Mouse (Mus musculus) intestine, embryonic 15.5 days (tissue): ENCODE data around the gene Dennd1b. TPM values are rescaled to one million over a fixed set of nuclear protein-coding genes. Genes with fewer than 3 reads are reported as not detected.

Experiments used
- ATAC-seq: fragments of 200-750 bp; cut with Nextera tagmentation; 2 replicates; pipeline ENCODE4 v1.8.0; 2017; ENCODE audit warnings: moderate TSS enrichment, moderate library complexity
- H3K27ac ChIP-seq: fragments of 300-500 bp; sonication (generic); 2 replicates; pipeline ENCODE4 v1.5.1; 2015; ENCODE audit warnings: mild to moderate bottlenecking, inconsistent platforms
- H3K27me3 ChIP-seq: fragments of 300-500 bp; sonication (generic); replicated peaks from 2 replicates; pipeline ENCODE4 v1.6.1; 2015; ENCODE audit warnings: inconsistent platforms
- H3K36me3 ChIP-seq: fragments of 300-500 bp; sonication (generic); 2 replicates; pipeline ENCODE4 v1.6.1; 2015; ENCODE audit warnings: inconsistent platforms
- H3K4me1 ChIP-seq: fragments of 300-500 bp; sonication (generic); replicated peaks from 2 replicates; pipeline ENCODE4 v1.6.1; 2015; ENCODE audit warnings: inconsistent platforms
- H3K4me2 ChIP-seq: fragments of 300-500 bp; sonication (generic); replicated peaks from 2 replicates; pipeline ENCODE4 v1.6.1; 2015; ENCODE audit warnings: mild to moderate bottlenecking, inconsistent platforms
- H3K4me3 ChIP-seq: fragments of 300-500 bp; sonication (generic); replicated peaks from 2 replicates; pipeline ENCODE4 v1.5.1; 2015; ENCODE audit warnings: inconsistent platforms
- H3K9ac ChIP-seq: fragments of 300-500 bp; sonication (generic); 2 replicates; pipeline ENCODE4 v1.6.1; 2015; ENCODE audit warnings: inconsistent platforms
- H3K9me3 ChIP-seq: fragments of 300-500 bp; sonication (generic); 2 replicates; pipeline ENCODE4 v1.6.1; 2016; ENCODE audit warnings: inconsistent platforms
- WGBS: fragments of 180-500 bp; shearing (Covaris S2); methylation state at CpG from one replicate; pipeline ENCODE4 v1.1.7; 2015; 5-methylcytosine and 5-hydroxymethylcytosine counted together
- polyA plus RNA-seq: library from polyadenylated mRNA; unstranded; fragments of >200 nt; fragmentation: Nextera tagmentation; extraction: Ambion mirVana; gene quantifications from 2 replicates; pipeline ENCODE4 v1.2.1, GENCODE M21; 2015

Dennd1b gene
- polyA plus RNA-seq, 1 experiment from 2014 or later = 9.0 TPM

DNA sequence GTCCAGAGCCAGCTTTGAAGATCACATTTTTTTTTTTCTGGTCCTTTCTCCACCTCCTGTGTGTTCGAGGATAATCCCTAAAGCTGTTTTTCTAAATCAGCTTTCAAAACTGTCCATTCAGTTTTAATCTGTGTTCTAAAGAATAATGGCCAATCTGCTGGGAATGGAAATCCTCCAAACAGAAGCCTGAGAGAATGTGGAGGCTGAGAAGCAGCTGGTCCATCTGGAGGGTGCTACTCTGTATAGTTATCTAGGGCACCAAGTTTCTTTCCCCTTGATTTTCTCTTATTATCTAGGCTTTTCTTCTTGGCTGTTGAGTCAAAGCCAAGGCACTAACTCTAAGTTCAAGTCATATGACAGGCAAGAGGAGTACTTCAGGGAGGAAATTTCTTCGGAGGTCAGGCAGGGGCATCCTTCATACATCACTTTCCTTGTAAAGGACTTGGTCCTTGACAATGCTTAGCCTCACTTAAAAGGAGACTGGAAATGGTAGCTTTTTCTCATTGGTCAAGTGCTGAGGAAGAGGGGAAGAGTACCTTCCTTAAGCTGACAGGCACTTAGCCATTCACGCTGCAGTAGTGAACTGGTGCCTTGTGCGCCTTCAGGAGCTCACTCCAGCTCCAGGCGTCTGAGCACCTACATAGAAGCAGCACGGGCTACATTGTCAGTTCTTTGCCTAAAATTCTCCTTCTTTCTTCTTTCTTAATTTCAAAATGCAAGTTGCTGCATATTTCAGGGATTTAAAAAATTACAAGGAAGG, 32.6 kb downstream of the Dennd1b start:
- Histone ChIP-seq H3K9me3 (no peaks in the 10 kb centered on the region), H3K4me3 (no peak overlapping the region), H3K4me1 (peaks cover 2% of the 10 kb centered on the region; the same call in 1 of the 2 replicates), H3K9ac (no peak overlapping the region), H3K4me2 (no peak overlapping the region), H3K27ac (no peak overlapping the region), H3K27me3 (no peaks in the 10 kb centered on the region), H3K36me3 (no peaks in the 10 kb centered on the region)
- WGBS = 87% methylated on average over 6 of the region's 6 CpGs
- ATAC-seq = no peak

DNA sequence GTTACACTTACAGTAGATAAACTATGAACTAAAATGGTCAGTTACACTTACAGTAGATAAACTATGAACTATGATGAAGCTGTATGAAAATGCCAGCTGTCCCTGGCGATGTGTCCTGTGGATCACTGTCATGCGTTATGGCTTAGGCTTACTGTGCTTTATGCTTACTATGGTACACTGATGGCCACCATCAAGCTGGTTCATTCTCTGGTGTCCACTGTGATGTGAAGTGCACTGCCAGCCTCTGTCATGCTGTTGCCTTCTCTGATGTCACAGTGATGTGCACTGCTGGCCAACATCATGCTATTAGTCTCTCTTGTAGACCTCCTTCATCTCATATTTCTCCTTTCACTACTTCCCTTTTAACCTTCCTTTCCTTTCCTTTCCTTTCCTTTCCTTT, 33.4 kb downstream of the Dennd1b start:
- 85% methylated on average over 2 of the region's 2 CpGs for WGBS
- no peaks in the 10 kb centered on the region for H3K27me3 ChIP-seq
- H3K4me3 ChIP-seq = no peak overlapping the region
- H3K9me3 ChIP-seq = no peaks in the 10 kb centered on the region
- H3K4me2 ChIP-seq = no peak overlapping the region
- no peaks in the 10 kb centered on the region for H3K36me3 ChIP-seq
- no peak for ATAC-seq
- H3K4me1 ChIP-seq = peaks cover 2% of the 10 kb centered on the region; the same call in 1 of the 2 replicates
- H3K27ac ChIP-seq = no peak overlapping the region
- no peak overlapping the region for H3K9ac ChIP-seq

DNA sequence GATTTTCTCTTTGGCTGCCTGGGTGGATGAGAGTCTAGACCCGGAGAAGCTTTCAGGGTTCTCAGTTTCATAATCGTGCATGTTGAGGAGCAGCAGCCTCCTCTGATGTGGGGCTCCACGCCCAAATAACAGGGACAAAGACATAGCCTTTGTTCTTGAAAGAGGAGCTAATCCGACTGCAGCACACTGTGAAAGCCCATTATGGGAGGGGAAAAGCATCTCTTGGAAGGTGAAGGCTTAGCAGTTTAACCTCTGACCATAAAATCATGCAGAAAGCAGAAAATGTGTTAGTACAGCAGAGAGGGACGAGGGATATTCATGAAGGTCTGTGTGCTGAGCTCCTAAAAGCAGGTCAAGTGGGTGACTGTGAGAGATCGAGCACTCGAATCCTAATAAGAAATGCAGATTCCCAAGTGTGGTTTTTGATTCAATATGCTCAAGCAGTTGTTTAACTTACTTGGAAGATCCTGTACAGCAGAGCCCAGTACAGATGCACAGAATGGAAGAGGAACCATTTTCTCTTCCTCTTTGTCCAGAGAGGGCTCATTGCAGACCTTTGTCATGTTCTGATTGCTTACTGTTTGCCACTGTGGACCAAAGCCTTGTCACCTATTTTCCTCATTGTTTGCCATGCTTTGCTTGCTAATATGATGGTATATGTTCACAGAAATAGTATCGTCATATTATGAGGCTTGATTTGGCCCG, 37.6 kb downstream of the Dennd1b start:
- Histone ChIP-seq H3K9me3 (no peaks in the 10 kb centered on the region), H3K4me3 (no peak overlapping the region), H3K9ac (no peak overlapping the region), H3K4me1 (0 out of 2 replicates have a peak, but pooled peaks cover 2% of the 10 kb centered on the region), H3K27me3 (no peaks in the 10 kb centered on the region), H3K36me3 (no peaks in the 10 kb centered on the region), H3K4me2 (no peak overlapping the region), H3K27ac (no peak overlapping the region)
- WGBS = 68% methylated on average over 9 of the region's 9 CpGs
- no peak for ATAC-seq

DNA sequence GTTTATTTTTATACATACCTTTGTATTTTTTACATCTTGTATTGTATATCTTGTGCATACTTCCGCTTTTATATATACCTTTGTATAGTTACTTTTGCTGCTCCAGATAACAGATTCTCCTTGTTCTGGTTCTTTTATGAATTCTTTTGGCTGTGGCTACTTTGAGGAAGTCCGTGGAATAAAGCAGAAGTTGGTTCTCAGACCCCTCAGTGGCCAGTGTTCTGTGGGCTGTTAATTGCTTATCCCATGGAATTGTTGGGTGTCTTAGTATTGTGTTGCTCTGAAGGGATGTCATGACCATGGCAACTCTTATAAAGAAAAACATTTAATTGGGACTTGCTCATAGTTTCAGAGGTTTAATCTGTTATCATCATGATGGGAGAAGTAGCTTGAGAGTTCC, 40.3 kb downstream of the Dennd1b start:
- Histone ChIP-seq H3K9ac (no peak overlapping the region), H3K27me3 (no peaks in the 10 kb centered on the region), H3K27ac (no peak overlapping the region), H3K36me3 (no peaks in the 10 kb centered on the region), H3K4me1 (0 out of 2 replicates have a peak, but pooled peaks cover 2% of the 10 kb centered on the region), H3K9me3 (no peaks in the 10 kb centered on the region), H3K4me2 (no peak overlapping the region), H3K4me3 (no peak overlapping the region)
- WGBS = 88% methylated on average over 2 of the region's 2 CpGs
- ATAC-seq = no peak

DNA sequence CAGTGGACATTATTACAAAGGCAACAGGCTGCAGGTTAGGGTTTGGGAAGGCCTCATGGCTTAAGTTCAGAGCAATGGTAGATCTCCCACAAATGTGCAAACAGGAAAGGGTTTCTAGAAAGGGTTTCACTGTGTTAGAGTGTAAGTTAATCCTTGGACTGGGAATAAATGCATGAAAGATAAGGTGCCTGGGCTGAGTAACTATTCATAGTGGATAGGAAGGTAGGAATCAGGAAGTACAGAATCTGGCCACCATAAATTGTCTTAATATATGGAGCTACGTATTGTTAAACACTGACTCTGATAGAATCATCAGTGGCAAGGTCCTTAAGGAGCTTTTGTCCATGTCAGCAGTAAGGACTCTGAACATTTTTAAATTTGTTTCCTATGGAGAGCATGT, 42.8 kb downstream of the Dennd1b start:
- H3K9me3 ChIP-seq = no peaks in the 10 kb centered on the region
- no peaks in the 10 kb centered on the region for H3K27me3 ChIP-seq
- H3K4me1 ChIP-seq = no peaks in the 10 kb centered on the region
- peak; percentile 84 for ATAC-seq
- H3K4me3 ChIP-seq = no peak overlapping the region
- H3K27ac ChIP-seq = no peak overlapping the region
- H3K36me3 ChIP-seq = no peaks in the 10 kb centered on the region
- 61% methylated on average over 1 of the region's 1 CpGs for WGBS
- no peak overlapping the region for H3K4me2 ChIP-seq
- H3K9ac ChIP-seq = no peak overlapping the region

DNA sequence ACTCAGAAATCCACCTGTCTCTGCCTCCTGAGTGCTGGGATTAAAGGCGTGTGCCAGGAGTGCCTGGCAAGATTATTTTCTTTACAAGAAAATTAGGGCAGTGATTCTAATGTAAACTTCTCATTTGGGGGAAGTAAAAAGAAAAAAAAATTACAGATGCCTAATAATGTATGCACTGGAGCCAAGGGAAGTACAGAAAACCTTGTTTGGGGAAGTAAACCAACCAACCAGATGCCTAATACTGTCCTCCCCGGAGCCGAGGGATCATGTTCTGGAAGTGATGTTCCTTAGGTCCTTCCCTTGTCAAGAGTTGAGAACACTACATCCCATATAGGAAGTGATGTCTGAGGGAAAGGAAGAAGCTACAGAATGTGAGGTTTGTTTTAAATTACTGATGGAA, 44.2 kb downstream of the Dennd1b start:
- Histone ChIP-seq H3K9ac (no peak overlapping the region), H3K36me3 (no peaks in the 10 kb centered on the region), H3K9me3 (no peaks in the 10 kb centered on the region), H3K27ac (no peak overlapping the region), H3K4me2 (no peak overlapping the region), H3K27me3 (no peaks in the 10 kb centered on the region), H3K4me3 (no peak overlapping the region), H3K4me1 (no peaks in the 10 kb centered on the region)
- no peak for ATAC-seq
- 87% methylated on average over 3 of the region's 3 CpGs for WGBS

DNA sequence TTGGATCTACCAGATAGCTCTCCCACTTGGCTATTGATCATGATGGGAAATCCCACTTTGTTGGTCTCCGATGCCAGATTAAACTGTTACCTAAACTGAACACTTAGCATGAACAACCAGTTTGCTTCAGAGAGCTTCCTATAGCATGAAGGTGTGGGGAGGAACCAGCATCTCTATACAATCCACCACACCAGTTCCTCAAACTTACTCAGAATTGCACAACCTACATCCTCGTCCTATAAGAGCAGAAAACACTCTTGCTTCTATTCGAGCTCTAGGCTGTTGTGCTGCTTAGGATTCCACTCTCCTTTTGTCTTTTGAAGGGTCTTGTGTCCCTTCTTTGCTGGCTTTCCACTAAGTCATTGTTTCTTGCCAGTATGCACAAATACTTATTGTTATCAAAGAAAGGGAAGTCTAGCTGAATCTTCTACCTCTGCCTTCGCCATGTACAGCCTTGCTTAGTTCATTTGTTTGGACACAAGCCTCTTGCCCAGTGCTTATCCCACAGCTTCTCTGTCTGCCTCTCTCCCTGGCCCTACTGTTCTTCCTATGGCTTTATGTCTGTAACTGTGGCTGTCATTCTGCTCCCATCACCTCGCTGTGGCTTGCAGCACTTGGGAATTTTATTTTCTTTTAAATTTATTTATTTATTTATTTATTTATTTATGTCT, 52.0 kb downstream of the Dennd1b start:
- H3K9me3 ChIP-seq = no peaks in the 10 kb centered on the region
- H3K4me1 ChIP-seq = no peaks in the 10 kb centered on the region
- no peaks in the 10 kb centered on the region for H3K36me3 ChIP-seq
- H3K4me2 ChIP-seq = no peak overlapping the region
- no peak overlapping the region for H3K4me3 ChIP-seq
- H3K27ac ChIP-seq = no peak overlapping the region
- WGBS = 84% methylated on average over 5 of the region's 5 CpGs
- no peak overlapping the region for H3K9ac ChIP-seq
- no peak for ATAC-seq
- H3K27me3 ChIP-seq = no peaks in the 10 kb centered on the region

DNA sequence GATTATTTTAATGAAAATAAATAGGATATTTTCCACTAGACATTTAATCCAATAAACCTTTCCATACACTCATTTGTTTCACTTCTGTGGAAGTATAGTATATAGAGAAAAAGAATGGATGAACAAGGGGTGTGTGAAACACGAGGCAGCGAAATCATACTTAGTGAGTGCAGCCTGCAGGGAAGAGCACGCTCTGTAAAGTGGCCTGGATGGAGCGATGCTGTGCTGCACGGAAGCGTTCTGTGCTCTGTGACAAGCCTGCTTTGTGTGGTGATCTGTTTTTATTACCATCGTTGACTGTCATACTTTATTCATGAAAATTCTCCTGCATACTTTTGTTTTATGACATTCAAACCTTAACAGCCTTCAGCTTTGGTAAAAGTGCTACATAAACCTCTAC, 58.1 kb downstream of the Dennd1b start:
- Histone ChIP-seq H3K27ac (no peak overlapping the region), H3K27me3 (no peaks in the 10 kb centered on the region), H3K4me3 (no peak overlapping the region), H3K36me3 (no peaks in the 10 kb centered on the region), H3K9ac (no peak overlapping the region), H3K4me1 (no peaks in the 10 kb centered on the region), H3K4me2 (no peak overlapping the region), H3K9me3 (no peaks in the 10 kb centered on the region)
- 37% methylated on average over 7 of the region's 7 CpGs for WGBS
- peak; percentile 47; the same call in 1 of the 2 replicates for ATAC-seq

DNA sequence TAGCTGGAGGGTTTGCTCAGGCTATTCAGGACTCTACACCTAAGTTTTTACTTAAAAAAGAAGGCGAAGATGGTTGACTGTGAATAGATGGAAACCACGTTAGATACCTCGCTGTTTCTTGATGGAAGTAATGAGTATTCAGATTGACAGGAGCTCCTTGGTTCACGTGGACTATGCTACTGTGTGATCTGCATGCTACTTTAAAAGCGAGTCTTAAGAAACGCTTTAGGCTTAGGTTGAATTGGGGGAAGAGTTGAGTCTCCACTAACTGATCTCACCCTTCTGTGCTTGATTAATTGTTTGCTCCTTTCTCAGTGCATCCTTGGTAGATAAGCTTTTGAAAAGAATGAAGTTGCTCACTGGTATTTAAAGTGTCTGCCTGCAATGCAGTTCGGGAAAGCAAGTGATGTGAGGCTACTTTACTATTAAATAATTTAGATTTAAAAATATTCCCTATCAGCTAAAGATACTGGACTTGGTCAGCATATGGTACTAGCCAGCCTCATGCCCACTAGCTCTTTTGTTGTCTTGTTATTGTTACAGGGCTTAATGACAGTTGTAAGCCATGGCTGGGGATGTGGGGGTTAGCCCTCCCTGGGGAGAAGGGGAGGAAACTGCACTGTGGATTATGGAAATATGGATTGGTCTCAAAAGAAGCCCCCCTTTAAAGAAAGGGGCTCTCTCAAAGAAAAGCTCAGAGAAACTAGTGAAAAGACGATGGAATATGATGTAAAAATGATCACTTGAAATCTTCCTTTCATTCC, 62.8 kb downstream of the Dennd1b start:
- Histone ChIP-seq H3K36me3 (no peaks in the 10 kb centered on the region), H3K9ac (no peak overlapping the region), H3K9me3 (no peaks in the 10 kb centered on the region), H3K4me1 (no peaks in the 10 kb centered on the region), H3K27ac (no peak overlapping the region), H3K4me2 (no peak overlapping the region), H3K27me3 (no peaks in the 10 kb centered on the region), H3K4me3 (no peak overlapping the region)
- 77% methylated on average over 8 of the region's 8 CpGs for WGBS
- ATAC-seq = no peak

DNA sequence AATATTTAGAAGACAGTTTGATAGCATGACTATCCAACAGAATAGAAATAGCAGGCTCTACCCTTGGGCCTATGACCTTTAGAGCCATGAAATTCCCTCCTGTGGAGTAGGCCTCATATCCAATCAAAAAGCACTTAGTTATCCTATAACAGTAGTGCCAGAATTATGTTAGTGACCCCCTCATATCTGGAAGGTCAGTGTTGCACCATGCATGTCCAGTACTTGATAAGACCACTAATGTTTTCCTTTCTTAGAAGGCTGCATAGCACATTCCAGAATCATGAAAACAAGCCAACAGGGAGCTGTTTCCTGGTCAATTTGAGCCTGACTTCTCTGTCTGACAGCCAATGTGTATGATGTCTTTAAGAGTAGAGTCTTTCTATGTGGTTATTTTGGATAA, 66.3 kb downstream of the Dennd1b start:
- ATAC-seq = no peak
- Histone ChIP-seq H3K4me2 (no peak overlapping the region), H3K27me3 (no peaks in the 10 kb centered on the region), H3K9ac (no peak overlapping the region), H3K4me3 (no peak overlapping the region), H3K27ac (no peak overlapping the region), H3K9me3 (no peaks in the 10 kb centered on the region), H3K4me1 (no peaks in the 10 kb centered on the region), H3K36me3 (no peaks in the 10 kb centered on the region)

DNA sequence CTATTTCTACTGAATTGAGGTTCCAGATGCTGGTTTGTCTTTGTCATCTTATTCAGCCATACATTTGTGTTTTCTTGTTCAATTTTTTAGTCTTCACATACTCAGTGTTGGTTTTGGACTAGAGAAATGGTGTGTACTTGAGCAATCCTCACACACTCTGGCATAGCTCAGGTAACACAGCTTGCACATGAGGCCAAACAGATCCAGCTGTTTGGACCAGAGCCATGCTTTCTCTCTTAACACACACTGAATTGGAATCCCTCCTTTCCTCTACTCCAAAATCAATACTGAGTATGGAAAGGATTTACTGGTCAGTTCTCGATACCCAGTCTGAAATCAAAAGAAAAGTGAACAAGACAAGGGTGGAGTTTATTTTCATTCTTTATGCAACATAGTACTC, 69.2 kb downstream of the Dennd1b start:
- WGBS = 88% methylated on average over 1 of the region's 1 CpGs
- H3K4me1 ChIP-seq = no peaks in the 10 kb centered on the region
- H3K9me3 ChIP-seq = no peaks in the 10 kb centered on the region
- ATAC-seq = no peak
- no peaks in the 10 kb centered on the region for H3K36me3 ChIP-seq
- H3K4me2 ChIP-seq = no peak overlapping the region
- H3K9ac ChIP-seq = no peak overlapping the region
- H3K4me3 ChIP-seq = no peak overlapping the region
- no peak overlapping the region for H3K27ac ChIP-seq
- no peaks in the 10 kb centered on the region for H3K27me3 ChIP-seq

DNA sequence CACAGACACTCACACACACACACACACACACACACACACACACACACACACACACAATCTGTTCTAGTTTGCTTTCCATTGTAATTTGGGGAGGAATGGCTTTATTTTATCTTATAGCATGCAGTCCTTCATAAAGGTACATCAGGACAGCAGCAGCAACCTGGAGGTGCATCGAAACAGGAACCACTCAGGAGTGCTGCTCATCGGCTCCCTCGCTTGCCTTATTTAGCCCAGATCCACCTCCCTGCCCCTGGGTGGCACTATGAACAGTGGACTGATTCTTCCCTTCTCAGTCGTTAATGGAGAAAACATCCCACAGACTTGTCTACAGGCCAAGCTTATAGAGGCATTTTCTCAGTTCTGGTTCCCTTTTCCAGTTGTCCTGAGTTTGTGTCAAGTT, 71.9 kb downstream of the Dennd1b start:
- H3K36me3 ChIP-seq = no peaks in the 10 kb centered on the region
- 72% methylated on average over 4 of the region's 4 CpGs for WGBS
- H3K9me3 ChIP-seq = no peaks in the 10 kb centered on the region
- no peak overlapping the region for H3K27ac ChIP-seq
- no peaks in the 10 kb centered on the region for H3K27me3 ChIP-seq
- no peak overlapping the region for H3K4me3 ChIP-seq
- H3K9ac ChIP-seq = no peak overlapping the region
- no peaks in the 10 kb centered on the region for H3K4me1 ChIP-seq
- no peak for ATAC-seq
- no peak overlapping the region for H3K4me2 ChIP-seq
